ENCODE assay signal across 8 mouse cellular contexts in the genomic region with DNA sequence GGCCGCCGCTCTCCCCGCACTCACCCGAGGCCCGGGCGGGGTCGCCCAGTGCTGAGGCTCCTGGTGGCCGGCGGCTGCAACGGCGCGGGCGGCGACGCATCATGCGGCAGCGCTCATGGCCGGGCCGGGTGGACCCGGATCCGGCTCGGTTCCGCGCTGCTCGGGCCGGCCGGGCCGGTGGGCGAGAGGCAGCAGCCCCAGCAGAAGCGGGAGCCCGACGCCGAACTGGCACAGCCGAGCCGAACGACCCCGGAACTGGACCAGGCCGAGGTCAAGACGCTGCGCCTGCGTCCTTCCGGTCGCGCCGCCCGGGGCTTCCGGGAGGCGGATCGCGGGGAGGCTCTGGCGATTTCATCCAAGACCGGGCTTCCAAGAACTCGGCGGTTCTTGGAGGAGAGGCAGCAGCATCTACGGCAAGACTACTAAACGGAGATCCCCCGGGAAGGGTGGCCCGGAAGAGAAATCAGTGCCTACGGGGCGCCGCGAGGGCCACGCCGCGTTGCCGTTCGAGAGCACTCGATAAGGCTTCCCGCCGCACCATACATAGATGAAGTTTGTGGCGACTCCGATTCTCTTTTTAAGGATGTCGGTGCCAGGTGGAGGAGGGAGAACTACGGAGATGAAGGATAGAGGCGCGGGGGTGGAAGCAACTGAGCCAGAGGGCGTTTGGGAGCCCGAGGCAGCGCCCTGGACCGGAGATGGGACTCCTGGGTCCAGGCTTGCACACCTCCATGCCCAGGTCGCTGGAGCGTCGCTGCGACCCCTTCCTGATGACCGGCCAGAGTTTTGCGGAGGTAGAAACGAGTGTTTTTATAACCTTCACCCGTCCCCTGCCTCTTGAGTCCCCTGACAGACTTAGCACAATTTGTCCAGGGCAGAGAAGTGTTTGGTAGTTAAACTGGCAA. TPM values are rescaled to one million over a fixed set of nuclear protein-coding genes. Genes with fewer than 3 reads are reported as not detected.
DNase-seq lines count a peak whose midpoint lies in the region; ATAC-seq and TF ChIP-seq lines count a peak whose summit lies in the region.

Gene Zdhhc7, minus strand, starts transcription at position 415 of the 905 bp plus-strand sequence.

- H3K4me1 ChIP-seq in hindbrain, embryonic 15.5 days (replicated peaks) = peaks cover 40% of the 10 kb centered on the region

- H3K4me3 ChIP-seq in hindbrain, embryonic 15.5 days = peak within 1 kb of the TSS; percentile 95

- H3K9me3 ChIP-seq in hindbrain, embryonic 15.5 days = no peaks in the 10 kb centered on the region

- ATAC-seq in Patski = peak; percentile 64
- peak; percentile 85 for ATAC-seq in hindbrain, embryonic 15.5 days (ENCODE audit: low FRiP score, low read depth)

- H3K4me2 ChIP-seq in hindbrain, embryonic 15.5 days = peak within 1 kb of the TSS; percentile 71

- WGBS in hindbrain, embryonic 15.5 days = under 1% methylated on average over 82 of the region's 88 CpGs

- no peaks in the 10 kb centered on the region for H3K27me3 ChIP-seq in Patski
- H3K27me3 ChIP-seq in hindbrain, embryonic 15.5 days = no peaks in the 10 kb centered on the region

- no peak for DNase-seq in Patski (ENCODE audit: low read depth, low spot score)
- DNase-seq in cerebellum, postnatal 25 days = peak; percentile 90 to 92
- DNase-seq in gastrocnemius, adult 18-20 months (ENCODE audit: low spot score) = peak; percentile 83
- DNase-seq in left cerebral cortex, adult 11 months (ENCODE audit: low spot score) = peak; percentile 73
- peak; percentile 86 for DNase-seq in lung, postnatal 36 days
- peak; percentile 86 for DNase-seq in retina, postnatal 1 day
- DNase-seq in thymus, postnatal 4 days = peak; percentile 87

- H3K27ac ChIP-seq in hindbrain, embryonic 15.5 days (replicated peaks) = peak within 1 kb of the TSS; percentile 95

- POLR2A ChIA-PET in Patski (lab: Charles Lee) = no interaction called here

- in situ Hi-C loops in Patski (cut with MboI; ENCODE audit: low pct_unique_long_range_greater_than_20kb) = no loop called here

- peak within 1 kb of the TSS; percentile 86 for H3K9ac ChIP-seq in hindbrain, embryonic 15.5 days

- CTCF ChIA-PET in Patski (lab: Charles Lee) = interaction anchor here (1.4 kb wide), 1 partner anchor 11 kb away, joined by 3 read pairs; no protein-coding TSS in a partner anchor

- H3K36me3 ChIP-seq in hindbrain, embryonic 15.5 days = no peaks in the 10 kb centered on the region

- no peak for TF ChIP-seq CTCF in Patski (IDR thresholded peaks at IDR 0.05)

RNA-seq across cellular contexts. Expression of gene Zdhhc7, which starts in this region (rescaled TPM):
- 48.8 TPM for polyA plus RNA-seq in Patski (2021)
- 10 to 100 TPM; 20.4 to 24.6 TPM for total RNA-seq in gastrocnemius, adult 18-20 months (2021)
- polyA plus RNA-seq in hindbrain, embryonic 15.5 days (2015; fragmentation: Nextera tagmentation; extraction: Ambion mirVana) = 28.8 and 30.7 TPM in 2 replicates
